Mouse (Mus musculus): ENCODE measurements around the gene Prss42. TPM values are rescaled to one million over a fixed set of nuclear protein-coding genes. Genes with fewer than 3 reads are reported as not detected.
"Not testable (repeated sequence)": the region's sequence is repeated elsewhere in the genome, so short reads cannot be mapped to it uniquely, and the experiment has no call there.

Prss42 gene
- polyA plus RNA-seq, 1 experiment = not detected

DNA sequence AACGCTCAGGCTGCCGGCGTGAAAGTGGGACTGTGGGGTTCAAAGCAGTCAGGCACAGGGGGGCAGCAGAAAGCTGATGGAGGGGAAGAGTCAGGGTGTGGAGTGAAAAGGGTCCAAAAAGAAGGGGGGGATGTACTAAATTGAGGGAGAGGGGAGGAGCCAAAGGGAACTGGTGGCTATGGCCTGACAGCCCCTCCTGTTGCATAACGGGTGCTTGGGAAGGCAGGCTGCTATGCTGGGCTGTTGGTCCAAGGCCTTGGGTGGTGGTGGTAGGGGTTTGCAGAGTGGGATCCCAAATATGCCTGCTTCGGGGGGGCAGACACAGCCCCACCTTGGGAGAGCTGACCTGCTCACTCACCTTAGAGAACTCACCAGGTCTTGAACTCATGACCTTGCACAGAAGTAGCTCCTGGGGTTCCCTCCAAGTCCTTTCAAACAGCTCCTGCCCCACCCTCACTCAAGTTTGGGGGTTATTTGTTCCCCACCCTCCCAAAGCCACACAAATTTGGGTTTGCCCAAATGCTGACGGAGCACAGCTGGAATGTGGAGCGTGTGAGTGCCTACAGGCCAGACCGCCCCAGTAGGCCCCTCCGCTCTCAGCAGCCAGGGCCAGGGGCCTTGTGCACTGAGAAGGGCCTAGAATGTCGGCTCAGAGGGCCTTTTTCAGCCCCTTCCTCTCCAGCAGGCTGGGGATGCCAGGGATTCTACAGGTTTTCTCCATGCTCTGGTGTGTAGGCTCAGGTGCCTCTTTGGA lies 22.5 kb upstream of the Prss42 start:
- Histone ChIP-seq H3K4me1 (ENCODE audit: control insufficient read depth, insufficient read depth, insufficient read length, low read length) (no peaks in the 10 kb centered on the region), H3K27ac (replicated peaks; ENCODE audit: low read depth, low read length) (no peak overlapping the region), H3K4me3 (ENCODE audit: insufficient read depth, low read depth, low read length) (no peak overlapping the region)

DNA sequence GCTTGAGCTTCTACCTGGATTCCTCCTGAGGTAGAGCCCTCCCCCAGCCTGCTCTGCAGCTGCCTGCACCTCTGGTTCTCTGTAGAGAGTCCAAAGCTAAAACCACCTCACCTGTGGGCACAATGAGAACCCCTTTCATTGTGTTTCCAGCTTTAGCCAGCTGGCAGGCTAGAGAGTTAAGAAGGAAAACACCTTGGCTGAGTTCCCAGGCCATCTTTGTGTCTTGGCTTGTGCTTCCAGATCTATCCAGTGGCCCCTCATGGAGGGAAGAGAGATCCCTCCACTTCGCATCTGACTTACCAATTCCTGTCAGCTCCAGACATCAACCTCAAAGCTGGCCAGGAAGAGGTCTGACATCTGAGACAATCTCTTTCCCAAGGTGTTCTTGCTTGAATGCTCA lies 19.9 kb upstream of the Prss42 start:
- Histone ChIP-seq H3K4me3 (ENCODE audit: insufficient read depth, low read depth, low read length) (no peak overlapping the region), H3K27ac (replicated peaks; ENCODE audit: low read depth, low read length) (no peak overlapping the region), H3K4me1 (ENCODE audit: control insufficient read depth, insufficient read depth, insufficient read length, low read length) (no peaks in the 10 kb centered on the region)

DNA sequence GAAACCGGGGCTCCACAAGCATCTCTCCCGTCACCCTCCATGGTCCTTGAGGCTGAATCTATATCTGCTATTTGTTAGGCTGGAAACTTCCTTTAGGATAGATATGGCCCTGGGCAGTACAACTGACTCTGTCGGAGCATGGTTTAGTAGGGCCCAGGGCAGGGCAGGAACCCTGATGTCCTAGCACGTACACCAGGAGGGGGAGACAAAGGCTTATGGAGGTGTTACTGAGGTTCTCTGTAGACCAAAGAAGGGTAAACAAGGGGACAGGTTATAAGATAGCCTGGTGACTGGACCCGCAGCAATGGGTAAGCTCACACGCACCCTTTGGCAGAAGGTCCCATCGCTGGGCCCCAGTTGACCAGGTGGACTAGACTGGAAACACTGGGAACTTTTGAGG lies 19.4 kb upstream of the Prss42 start:
- no peaks in the 10 kb centered on the region for H3K4me1 ChIP-seq (ENCODE audit: control insufficient read depth, insufficient read depth, insufficient read length, low read length)
- no peak overlapping the region for H3K27ac ChIP-seq (replicated peaks; ENCODE audit: low read depth, low read length)
- no peak overlapping the region for H3K4me3 ChIP-seq (ENCODE audit: insufficient read depth, low read depth, low read length)

DNA sequence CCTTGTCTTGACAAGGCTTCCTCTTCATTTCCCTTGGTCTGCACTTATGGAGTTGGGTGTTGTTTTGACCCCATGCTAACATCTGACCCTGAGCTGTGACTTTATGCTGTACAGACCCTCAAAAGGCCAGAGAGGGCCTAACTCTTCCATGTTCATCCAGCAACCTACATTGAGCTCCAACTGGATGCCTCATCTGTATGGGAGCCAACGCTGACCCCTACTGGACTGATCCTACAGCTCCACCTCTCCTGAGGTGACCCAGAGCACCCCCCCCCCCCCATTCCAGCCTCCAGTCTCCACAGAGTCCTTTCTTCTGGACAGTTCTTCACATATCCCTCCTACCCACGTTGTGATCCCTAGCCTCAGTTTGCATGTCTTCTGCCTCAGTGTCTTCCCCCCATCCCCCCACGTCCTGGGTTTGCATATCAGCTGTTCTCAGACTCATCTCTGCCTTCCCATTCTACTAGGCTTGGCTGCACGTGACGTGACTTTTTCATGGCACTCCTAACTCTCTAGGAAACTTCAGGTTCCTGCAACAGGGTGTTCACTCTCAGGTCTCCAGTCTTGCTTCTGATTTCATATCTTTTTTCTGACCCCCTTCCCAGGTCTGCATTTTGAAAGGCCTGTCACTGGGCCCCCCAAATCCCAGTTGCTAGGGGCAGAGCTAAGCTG lies 18.6 kb upstream of the Prss42 start:
- H3K27ac ChIP-seq (replicated peaks; ENCODE audit: low read depth, low read length) = no peak overlapping the region

DNA sequence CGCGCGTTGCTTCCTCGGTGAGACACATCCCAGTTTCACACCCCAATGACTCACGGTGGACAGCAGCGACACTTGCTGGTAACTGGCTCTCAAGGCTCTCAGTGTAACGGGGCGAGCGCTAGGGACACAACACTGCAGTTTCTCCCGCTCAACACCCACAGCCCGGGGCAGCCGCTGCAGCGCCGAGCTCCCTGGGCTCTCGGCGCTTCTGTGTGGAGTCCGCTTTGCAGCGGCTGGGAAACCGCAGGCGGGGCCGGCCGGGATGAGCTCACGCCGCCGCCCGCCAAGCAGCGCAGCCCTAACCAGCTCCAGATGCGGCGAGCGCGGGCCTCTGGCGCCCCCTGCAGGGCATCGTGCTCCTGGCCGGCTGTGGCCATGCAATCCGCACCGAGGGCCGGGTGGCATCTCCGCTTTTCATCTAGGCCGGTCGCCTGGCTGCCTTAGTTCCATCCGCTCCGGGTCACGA lies 16.7 kb upstream of the Prss42 start:
- no peak overlapping the region for H3K27ac ChIP-seq (replicated peaks; ENCODE audit: low read depth, low read length)

More for the DNA sequence above, 18.6 kb upstream of the Prss42 start:
- no peak overlapping the region for H3K4me3 ChIP-seq (ENCODE audit: insufficient read depth, low read depth, low read length)
- no peaks in the 10 kb centered on the region for H3K4me1 ChIP-seq (ENCODE audit: control insufficient read depth, insufficient read depth, insufficient read length, low read length)

DNA sequence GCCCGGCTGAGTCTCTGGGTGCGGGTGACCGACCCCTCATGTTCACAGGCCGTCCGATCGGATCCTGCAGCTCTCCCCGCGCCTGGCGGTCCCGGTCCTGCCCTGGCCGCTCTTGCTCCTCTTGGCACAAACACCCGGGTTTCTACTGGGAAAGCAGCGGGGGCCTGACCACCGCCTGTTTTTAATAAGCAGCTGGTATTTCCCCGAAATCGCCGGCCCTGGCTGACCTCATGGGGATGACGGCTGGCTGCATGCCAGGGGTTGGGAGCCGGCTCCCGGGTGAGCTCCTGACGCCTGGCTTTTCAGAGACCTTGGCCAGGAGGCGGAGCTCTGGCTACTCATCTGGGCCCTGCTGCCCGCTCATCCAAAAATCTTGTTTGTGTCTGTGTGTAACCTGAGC lies 16.2 kb upstream of the Prss42 start:
- H3K4me3 ChIP-seq (ENCODE audit: insufficient read depth, low read depth, low read length) = peak overlapping the region; percentile 54
- H3K4me1 ChIP-seq (ENCODE audit: control insufficient read depth, insufficient read depth, insufficient read length, low read length) = no peaks in the 10 kb centered on the region
- no peak overlapping the region for H3K27ac ChIP-seq (replicated peaks; ENCODE audit: low read depth, low read length)

More for the DNA sequence above, 16.7 kb upstream of the Prss42 start:
- H3K4me3 ChIP-seq (ENCODE audit: insufficient read depth, low read depth, low read length) = peak overlapping the region; percentile 54
- no peaks in the 10 kb centered on the region for H3K4me1 ChIP-seq (ENCODE audit: control insufficient read depth, insufficient read depth, insufficient read length, low read length)

DNA sequence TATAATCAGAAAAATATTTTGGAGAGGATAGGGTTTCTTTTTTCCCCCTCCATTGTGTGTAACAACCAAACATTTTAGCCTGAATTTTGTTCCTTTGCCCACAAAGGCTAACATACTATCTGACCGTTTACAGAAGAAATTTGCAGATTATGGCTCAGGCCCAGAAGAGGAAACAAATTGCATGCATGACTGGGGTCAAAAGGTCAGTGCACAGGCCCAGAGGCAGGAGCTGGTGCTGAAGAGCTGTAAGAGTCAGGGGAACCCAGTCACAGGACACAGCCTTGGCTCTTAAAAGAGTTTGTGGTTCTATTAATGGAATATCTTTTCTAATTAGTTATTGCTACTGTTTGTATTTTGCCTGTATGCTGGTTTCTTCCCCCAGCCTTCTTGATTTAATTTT lies 14.4 kb upstream of the Prss42 start:
- H3K27ac ChIP-seq (replicated peaks; ENCODE audit: low read depth, low read length) = no peak overlapping the region
- H3K4me3 ChIP-seq (ENCODE audit: insufficient read depth, low read depth, low read length) = no peak overlapping the region
- no peaks in the 10 kb centered on the region for H3K4me1 ChIP-seq (ENCODE audit: control insufficient read depth, insufficient read depth, insufficient read length, low read length)

DNA sequence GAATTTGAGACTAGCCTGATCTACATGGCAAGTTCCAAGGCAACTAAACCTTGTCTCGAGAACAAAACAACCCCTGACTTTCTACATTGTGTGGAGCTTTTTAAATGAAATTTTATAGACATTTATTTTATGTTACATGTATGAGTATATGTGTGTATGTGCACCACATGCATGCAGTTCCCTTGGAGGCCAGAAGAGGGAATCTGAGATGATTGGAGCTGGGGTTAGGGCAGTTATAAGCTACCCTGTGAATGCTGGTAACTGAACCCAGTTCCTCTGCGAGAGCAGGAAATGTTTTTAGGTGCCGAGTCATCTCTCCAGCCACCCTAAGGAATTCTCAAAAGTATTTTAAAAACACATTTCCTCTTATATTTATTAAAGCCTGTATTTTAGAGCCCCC lies 9.8 kb upstream of the Prss42 start:
- Histone ChIP-seq H3K4me3 (ENCODE audit: insufficient read depth, low read depth, low read length) (no peak overlapping the region), H3K4me1 (ENCODE audit: control insufficient read depth, insufficient read depth, insufficient read length, low read length) (no peaks in the 10 kb centered on the region), H3K27ac (replicated peaks; ENCODE audit: low read depth, low read length) (no peak overlapping the region)

DNA sequence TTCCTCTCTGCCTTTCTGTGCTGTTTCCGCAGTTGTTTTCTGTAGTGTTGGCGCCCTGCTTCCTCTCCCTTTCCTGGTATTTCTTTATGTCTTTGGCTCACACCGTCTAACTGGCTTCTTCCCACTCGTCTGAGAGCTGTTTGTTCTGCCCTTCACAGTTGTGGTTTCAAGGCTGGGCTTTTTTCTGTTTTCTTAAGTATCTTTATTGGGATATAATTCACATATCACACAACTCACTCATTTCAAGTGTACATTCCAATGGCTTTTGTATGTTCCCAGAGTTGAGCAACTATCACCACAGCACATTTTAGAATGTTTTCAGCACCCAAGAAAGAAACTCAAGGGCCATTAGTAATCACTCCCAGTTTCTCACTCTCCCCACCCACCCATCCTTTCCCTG lies 7.5 kb upstream of the Prss42 start:
- H3K4me3 ChIP-seq (ENCODE audit: insufficient read depth, low read depth, low read length) = no peak overlapping the region
- no peak overlapping the region for H3K27ac ChIP-seq (replicated peaks; ENCODE audit: low read depth, low read length)
- no peaks in the 10 kb centered on the region for H3K4me1 ChIP-seq (ENCODE audit: control insufficient read depth, insufficient read depth, insufficient read length, low read length)

DNA sequence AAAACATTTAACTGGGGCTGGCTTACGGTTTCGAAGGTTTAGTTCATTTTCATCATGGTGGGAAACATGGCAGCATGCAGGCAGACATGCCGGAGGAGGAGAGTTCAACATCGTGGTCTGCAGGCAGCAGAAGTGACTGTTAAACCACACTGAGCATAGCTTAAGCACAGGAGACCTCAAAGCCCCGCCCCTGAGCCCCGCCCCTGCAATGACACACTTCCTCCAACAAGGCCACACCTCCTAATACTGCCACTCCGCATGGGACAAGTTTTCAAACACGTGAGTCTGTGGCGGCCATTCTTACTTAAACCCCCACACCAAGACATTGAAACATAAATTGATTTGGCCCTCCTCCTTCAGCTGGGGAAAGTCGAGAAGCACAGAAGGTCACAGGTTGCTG lies 953 bp upstream of the Prss42 start:
- no peak overlapping the region for H3K27ac ChIP-seq (replicated peaks; ENCODE audit: low read depth, low read length)
- H3K4me3 ChIP-seq (ENCODE audit: insufficient read depth, low read depth, low read length) = no peak overlapping the region
- H3K4me1 ChIP-seq (ENCODE audit: control insufficient read depth, insufficient read depth, insufficient read length, low read length) = no peaks in the 10 kb centered on the region

DNA sequence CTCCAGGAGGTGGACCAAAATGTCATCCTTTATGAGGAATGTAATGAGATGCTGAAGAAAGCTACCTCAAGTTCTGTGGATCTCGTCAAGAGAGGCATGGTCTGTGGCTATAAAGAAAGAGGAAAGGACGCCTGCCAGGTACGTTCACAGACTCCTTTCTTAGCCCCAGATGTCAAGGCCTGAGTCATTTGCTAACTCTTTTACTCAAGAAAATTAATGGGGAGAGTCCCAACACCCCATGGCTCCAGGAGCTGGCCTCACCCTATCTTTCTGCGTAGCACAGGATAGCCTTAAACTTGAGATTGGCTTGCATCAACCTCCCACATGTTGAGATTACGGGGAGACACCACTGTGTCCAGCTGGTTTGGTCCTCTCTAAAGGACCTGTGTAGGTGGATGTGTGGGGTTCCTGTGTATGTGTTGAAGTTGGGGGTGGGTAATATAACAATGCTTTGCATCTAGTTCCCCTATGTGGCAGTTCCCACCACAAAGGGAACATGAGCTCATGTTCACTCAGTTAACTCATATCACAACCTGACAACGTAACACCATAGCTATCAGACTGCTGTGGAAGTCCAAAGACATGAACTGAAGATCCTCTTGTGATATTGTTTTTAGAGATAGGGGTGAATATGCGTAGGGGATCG lies 3.0 kb downstream of the Prss42 start:
- Histone ChIP-seq H3K27ac (replicated peaks; ENCODE audit: low read depth, low read length) (no peak overlapping the region), H3K4me1 (ENCODE audit: control insufficient read depth, insufficient read depth, insufficient read length, low read length) (no peaks in the 10 kb centered on the region), H3K4me3 (ENCODE audit: insufficient read depth, low read depth, low read length) (no peak overlapping the region)

DNA sequence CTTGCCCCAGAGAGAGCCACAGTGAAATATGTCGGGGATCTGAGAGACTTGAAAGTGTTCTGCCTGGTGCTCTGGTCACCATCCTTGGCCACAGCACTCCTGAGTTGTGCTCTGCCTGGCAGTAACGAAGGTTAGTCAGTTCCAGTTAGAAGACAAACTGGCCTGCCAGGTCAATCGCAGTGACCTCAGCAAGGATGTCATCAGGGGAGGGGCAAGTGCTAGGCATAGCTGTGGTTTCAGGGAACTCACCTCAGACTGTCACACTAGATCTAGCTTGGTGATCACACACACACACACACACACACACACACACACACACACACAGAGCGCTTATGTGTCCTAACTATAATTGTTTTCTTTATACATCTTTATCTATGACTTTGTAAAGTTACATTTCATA lies 5.3 kb downstream of the Prss42 start:
- Histone ChIP-seq H3K4me3 (ENCODE audit: insufficient read depth, low read depth, low read length) (no peak overlapping the region), H3K27ac (replicated peaks; ENCODE audit: low read depth, low read length) (no peak overlapping the region), H3K4me1 (ENCODE audit: control insufficient read depth, insufficient read depth, insufficient read length, low read length) (no peaks in the 10 kb centered on the region)

DNA sequence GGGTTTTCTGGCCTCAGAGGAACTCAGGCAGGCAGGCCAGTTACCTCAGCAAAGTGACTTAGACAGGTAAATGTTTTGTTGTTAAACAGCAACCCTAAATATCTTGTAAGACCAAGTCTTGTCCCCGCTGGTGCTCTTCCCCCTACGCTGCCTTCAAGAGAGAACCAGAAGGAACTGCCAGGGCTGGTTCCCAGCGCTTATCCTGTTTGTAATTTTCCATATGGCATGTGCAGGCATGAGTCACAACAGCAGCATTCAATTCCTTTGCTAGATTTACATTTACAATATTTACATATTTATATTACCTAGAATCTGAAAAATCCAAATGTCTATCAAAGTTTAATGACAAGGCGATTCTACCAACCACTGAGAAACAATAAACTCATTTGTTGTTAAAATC lies 12.1 kb downstream of the Prss42 start:
- no peak overlapping the region for H3K27ac ChIP-seq (replicated peaks; ENCODE audit: low read depth, low read length)
- no peak overlapping the region for H3K4me3 ChIP-seq (ENCODE audit: insufficient read depth, low read depth, low read length)
- no peaks in the 10 kb centered on the region for H3K4me1 ChIP-seq (ENCODE audit: control insufficient read depth, insufficient read depth, insufficient read length, low read length)

DNA sequence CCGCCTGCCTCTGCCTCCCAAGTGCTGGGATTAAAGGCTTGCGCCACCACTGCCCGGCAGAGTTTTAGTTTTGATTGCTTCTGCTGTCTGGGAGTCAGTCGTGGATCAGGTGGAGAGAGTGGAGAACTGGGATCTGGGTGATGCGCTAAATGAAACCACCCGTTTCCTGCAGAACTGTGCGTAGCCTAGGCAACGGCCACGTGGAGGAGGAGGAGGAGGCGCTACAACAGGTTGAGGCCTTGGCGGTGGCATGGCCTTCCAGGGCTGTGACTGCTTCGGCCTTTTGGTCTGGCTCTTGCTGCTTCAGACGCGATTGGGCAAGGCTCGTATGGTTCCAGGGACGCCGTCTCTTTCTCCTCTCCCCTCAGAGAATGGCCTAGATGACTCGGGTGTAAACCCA lies 15.8 kb downstream of the Prss42 start, which contains the start of gene Prss44:
Gene Prss44 (plus strand): TSS at position 206 of the 400 bp plus-strand sequence.
- Histone ChIP-seq H3K4me1 (ENCODE audit: control insufficient read depth, insufficient read depth, insufficient read length, low read length) (no peaks in the 10 kb centered on the region), H3K4me3 (ENCODE audit: insufficient read depth, low read depth, low read length) (no peak within 1 kb of the TSS), H3K27ac (replicated peaks; ENCODE audit: low read depth, low read length) (no peak within 1 kb of the TSS)

DNA sequence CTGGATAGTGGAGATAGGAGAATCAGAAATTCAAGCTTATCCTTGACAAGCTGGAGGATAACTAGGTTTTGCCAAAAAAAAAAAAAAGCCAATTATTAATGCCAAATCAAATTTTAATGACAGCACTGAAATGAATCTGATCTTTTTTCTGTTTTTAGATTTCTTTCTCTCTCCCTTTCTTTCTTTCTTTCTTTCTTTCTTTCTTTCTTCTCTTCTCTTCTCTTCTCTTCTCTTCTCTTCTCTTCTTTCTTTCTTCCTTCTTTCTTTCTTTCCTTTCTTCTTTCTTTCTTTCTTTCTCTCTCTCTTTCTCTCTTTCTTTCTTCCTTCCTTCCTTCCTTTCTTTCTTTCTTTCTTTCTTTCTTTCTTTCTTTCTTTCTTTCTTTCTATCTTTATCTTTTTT lies 22.6 kb downstream of the Prss42 start:
- not testable (repeated sequence) for H3K4me1 ChIP-seq (ENCODE audit: control insufficient read depth, insufficient read depth, insufficient read length, low read length); H3K27ac ChIP-seq (replicated peaks; ENCODE audit: low read depth, low read length); H3K4me3 ChIP-seq (ENCODE audit: insufficient read depth, low read depth, low read length)
